Mouse (Mus musculus) megakaryocyte, embryonic 14.5 days (primary cell): Measurements from ENCODE around the gene Tub.

ENCODE experiments used
- FLI1 ChIP-seq: IDR thresholded peaks from 2 replicates; pipeline ENCODE4 v1.6.1; 2012; ENCODE audit warnings: low read length, inconsistent platforms, mixed read lengths
- GATA1 ChIP-seq: IDR thresholded peaks from 3 replicates; pipeline ENCODE4 v1.6.1; 2012; ENCODE audit warnings: mixed read lengths, low read length, inconsistent platforms, borderline replicate concordance

DNA sequence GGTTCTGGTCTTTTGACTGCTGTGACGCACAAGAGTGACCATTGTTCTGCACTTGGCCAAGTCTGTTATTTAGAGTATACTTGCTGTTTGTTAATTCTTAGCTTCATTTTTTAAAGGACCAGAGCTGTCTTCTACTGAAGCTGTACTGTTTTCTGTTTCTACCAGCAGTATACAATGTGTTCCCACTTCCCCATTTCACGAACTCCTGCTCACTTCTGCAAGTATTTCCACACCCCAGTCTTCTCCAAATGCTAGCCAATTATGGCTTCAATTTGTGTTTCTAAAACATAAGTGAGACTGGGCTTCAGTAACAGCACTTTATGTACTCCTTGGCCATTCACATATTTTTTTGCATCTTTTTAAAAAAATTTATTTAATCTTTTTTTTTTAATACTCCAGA, 7.6 kb downstream of the Tub start:
- TF ChIP-seq GATA1: no peak
- no peak for TF ChIP-seq FLI1
